Mouse (Mus musculus): Measurements from ENCODE around the gene Zp3. TPM values are rescaled to one million over a fixed set of nuclear protein-coding genes. Genes with fewer than 3 reads are reported as not detected.

The Zp3 gene
- polyA plus RNA-seq, 1 experiment from 2014 or later: not detected

GRCm38 (mm10) chr5:136015586-136015985 is 35.7 kb downstream of the Zp3 start:
- peaks cover 8% of the 10 kb centered on the region for H3K4me1 ChIP-seq (replicated peaks)
- H3K27ac ChIP-seq: no peak overlapping the region; the same call in 1 of the 2 replicates
- 77% methylated on average over 10 of the region's 10 CpGs for WGBS
- H3K9ac ChIP-seq (replicated peaks): no peak overlapping the region; the same call in 1 of the 2 replicates
- no peak for ATAC-seq
- peaks cover 54% of the 10 kb centered on the region for H3K36me3 ChIP-seq
- no peak overlapping the region for H3K4me3 ChIP-seq (replicated peaks)
- H3K4me2 ChIP-seq (replicated peaks): no peak overlapping the region
- no peaks in the 10 kb centered on the region for H3K9me3 ChIP-seq
- H3K27me3 ChIP-seq: no peaks in the 10 kb centered on the region

DNA sequence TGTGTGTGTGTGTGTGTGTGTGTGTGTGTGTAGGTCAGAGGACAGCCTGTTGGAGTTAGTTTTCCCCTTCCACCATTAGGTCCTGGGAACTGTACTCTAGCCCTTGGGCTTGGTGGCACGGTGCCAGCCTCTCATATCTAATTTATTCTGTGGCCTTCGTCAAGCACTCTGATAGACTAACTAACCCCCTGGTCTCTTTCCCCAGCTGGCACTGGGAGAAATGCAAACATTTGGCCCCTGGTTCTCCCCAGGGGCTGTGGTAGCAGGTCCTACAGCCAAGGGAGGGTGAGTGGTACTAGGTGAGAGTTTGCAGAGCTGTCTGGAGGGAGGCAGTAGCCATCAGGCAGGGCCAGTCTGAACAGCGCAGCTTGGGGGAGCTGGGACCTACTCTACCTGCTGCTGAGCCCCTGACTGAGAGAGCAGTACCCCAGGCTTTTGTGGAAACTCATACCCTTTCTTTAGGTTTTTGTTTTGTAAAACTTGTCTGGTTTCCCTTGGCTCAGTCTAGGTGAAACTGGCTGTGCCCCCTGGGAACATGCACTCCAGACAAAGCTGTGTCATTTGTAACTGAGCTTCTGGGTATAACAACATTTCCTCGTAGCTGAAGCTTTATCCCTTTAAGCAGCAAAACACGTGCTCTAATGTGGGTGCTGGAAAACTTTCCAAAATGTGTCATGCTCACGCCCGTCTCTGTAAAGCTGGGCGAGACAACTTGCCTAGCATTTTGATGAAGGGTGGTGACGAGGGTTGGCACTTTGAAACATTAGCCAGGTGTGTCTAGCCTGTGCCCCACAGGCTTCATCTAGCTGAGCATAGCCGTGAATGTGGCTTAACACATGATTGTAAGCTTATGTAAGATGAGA is 36.3 kb downstream of the Zp3 start:
- Histone ChIP-seq H3K9ac (replicated peaks) (peak overlapping the region; percentile 32; the same call in 1 of the 2 replicates), H3K9me3 (no peaks in the 10 kb centered on the region), H3K36me3 (peaks cover 51% of the 10 kb centered on the region), H3K4me1 (replicated peaks) (peaks cover 8% of the 10 kb centered on the region), H3K4me3 (replicated peaks) (no peak overlapping the region), H3K27me3 (no peaks in the 10 kb centered on the region), H3K27ac (peak overlapping the region; percentile 51; the same call in 1 of the 2 replicates), H3K4me2 (replicated peaks) (no peak overlapping the region)
- WGBS: 76% methylated on average over 10 of the region's 10 CpGs
- 0 out of 2 replicates have a peak, but pooled peaks have one; percentile 17 for ATAC-seq

DNA sequence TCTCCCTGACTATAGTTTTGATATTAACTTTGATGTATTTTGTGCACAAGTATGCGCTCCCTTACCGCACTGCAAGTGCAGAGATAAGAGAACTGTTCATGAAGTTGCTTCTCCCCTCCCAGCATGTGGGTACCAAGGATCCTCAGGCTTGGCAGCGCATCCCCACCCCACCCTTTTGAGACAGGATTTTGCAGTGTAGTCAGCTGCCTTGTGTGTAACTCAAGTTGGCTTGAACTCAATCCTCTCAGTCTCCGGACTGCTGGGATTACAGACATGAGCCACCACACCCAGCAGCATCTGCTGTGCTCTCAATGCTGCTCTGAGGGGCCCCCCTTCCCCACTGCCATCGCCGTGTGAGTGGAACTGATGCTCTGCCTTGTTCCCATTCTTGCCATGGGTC is 37.4 kb downstream of the Zp3 start:
- no peak for ATAC-seq
- Histone ChIP-seq H3K27ac (no peak overlapping the region), H3K9me3 (no peaks in the 10 kb centered on the region), H3K27me3 (no peaks in the 10 kb centered on the region), H3K4me2 (replicated peaks) (no peak overlapping the region), H3K9ac (replicated peaks) (no peak overlapping the region), H3K36me3 (peaks cover 49% of the 10 kb centered on the region), H3K4me1 (replicated peaks) (peaks cover 8% of the 10 kb centered on the region), H3K4me3 (replicated peaks) (no peak overlapping the region)
- WGBS: 86% methylated on average over 6 of the region's 6 CpGs

- Histone ChIP-seq H3K9me3 (no peaks in the 10 kb centered on the region), H3K27ac (no peak overlapping the region; the same call in 1 of the 2 replicates), H3K9ac (replicated peaks) (no peak overlapping the region), H3K27me3 (no peaks in the 10 kb centered on the region), H3K36me3 (peaks cover 38% of the 10 kb centered on the region), H3K4me3 (replicated peaks) (no peak overlapping the region), H3K4me1 (replicated peaks) (peaks cover 8% of the 10 kb centered on the region), H3K4me2 (replicated peaks) (no peak overlapping the region)
- 84% methylated on average over 2 of the region's 2 CpGs for WGBS
- no peak for ATAC-seq
Measured at GRCm38 (mm10) chr5:136018726-136019125, 38.8 kb downstream of the Zp3 start.

- ATAC-seq: no peak
- no peak overlapping the region for H3K4me2 ChIP-seq (replicated peaks)
- WGBS: 39% methylated on average over 1 of the region's 1 CpGs
- no peak overlapping the region for H3K9ac ChIP-seq (replicated peaks)
- H3K27ac ChIP-seq: no peak overlapping the region
- no peaks in the 10 kb centered on the region for H3K27me3 ChIP-seq
- peaks cover 38% of the 10 kb centered on the region for H3K36me3 ChIP-seq
- peaks cover 8% of the 10 kb centered on the region for H3K4me1 ChIP-seq (replicated peaks)
- no peak overlapping the region for H3K4me3 ChIP-seq (replicated peaks)
- no peaks in the 10 kb centered on the region for H3K9me3 ChIP-seq
Measured at GRCm38 (mm10) chr5:136019907-136020306, 40.0 kb downstream of the Zp3 start.

DNA sequence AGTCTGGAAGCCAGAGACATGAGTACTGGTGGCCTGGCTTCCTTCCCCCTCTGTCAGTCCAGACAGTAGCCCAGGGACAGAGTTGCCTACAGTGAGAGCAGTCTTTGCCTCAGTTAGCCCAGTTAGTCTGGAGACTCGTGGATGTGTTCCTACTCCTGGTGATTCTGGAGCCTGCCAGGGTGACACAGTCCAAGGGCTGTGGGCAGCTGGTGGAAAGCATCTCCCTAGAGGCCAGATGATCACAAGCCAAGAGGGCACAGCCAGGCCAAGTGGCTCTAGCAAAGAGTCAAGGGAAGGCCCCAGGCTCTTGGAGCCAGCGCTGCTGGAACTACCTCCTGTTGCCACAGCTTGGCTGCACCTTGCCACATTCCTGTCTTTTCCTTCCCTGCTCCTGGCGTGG is 45.8 kb downstream of the Zp3 start:
- Histone ChIP-seq H3K36me3 (peaks cover 74% of the 10 kb centered on the region), H3K27ac (no peak overlapping the region), H3K4me2 (replicated peaks) (no peak overlapping the region), H3K9me3 (no peaks in the 10 kb centered on the region), H3K4me3 (replicated peaks) (no peak overlapping the region), H3K4me1 (replicated peaks) (no peaks in the 10 kb centered on the region), H3K9ac (replicated peaks) (no peak overlapping the region), H3K27me3 (no peaks in the 10 kb centered on the region)
- no peak for ATAC-seq
- 87% methylated on average over 3 of the region's 3 CpGs for WGBS

DNA sequence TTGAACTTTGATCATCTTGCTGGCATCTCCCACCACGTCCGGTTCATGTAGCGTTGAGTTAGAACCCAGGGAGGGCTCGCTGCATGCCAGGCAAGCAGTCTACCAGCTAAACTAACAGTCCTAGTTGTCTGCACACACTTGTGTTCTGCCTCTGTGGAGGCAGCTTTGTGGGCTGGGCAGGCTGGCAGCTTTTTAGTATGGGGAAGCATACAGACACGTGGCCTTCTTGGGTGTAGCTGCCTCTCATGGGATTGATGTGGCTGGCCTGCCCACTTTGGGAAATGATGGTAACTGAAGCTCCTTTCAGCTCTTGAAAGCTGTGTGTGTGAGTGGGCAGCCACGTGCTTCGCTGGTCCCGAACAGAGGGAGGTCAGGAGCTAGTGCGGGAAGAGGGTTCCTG is 47.0 kb downstream of the Zp3 start:
- peaks cover 78% of the 10 kb centered on the region for H3K36me3 ChIP-seq
- no peaks in the 10 kb centered on the region for H3K4me1 ChIP-seq (replicated peaks)
- 76% methylated on average over 9 of the region's 9 CpGs for WGBS
- no peak overlapping the region for H3K4me2 ChIP-seq (replicated peaks)
- H3K9me3 ChIP-seq: no peaks in the 10 kb centered on the region
- no peak for ATAC-seq
- H3K9ac ChIP-seq (replicated peaks): no peak overlapping the region
- no peak overlapping the region for H3K27ac ChIP-seq
- H3K4me3 ChIP-seq (replicated peaks): no peak overlapping the region
- no peaks in the 10 kb centered on the region for H3K27me3 ChIP-seq

DNA sequence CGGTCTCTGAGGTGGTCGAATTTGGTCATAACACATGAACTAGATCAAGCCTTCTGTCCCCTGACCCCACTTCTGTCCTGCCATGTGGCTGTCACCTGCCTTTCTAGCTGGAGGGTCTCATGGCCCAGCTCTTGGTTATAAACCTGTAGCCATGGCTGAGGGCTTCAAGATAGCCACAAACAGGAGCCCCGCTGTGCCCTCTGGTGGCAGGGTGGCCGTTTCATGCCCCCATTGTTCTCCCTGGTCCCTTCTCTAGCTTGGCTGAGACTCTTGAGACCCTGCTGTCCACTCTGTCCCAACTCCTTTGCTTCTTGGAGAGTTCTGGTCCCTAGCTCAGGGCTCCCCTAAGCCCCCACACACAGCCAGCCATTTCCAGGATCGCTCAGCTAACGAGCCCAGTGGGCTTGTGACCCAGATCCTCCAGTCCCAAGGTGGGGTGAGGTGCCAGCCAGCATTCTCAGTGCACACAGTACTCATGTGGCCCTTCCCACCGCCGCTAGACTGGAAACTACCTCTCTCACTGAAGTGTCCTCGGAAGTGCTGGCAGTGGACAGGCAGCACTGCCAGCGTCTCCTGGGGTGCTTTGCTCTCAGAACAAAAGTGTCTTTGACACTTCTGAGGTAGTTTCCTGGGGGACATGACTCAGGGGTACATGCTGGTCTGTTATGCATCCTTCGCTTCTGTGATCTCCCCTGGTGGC is 47.9 kb downstream of the Zp3 start:
- 84% methylated on average over 11 of the region's 11 CpGs for WGBS
- no peak overlapping the region for H3K27ac ChIP-seq
- no peaks in the 10 kb centered on the region for H3K4me1 ChIP-seq (replicated peaks)
- ATAC-seq: no peak
- peaks cover 85% of the 10 kb centered on the region for H3K36me3 ChIP-seq
- no peaks in the 10 kb centered on the region for H3K27me3 ChIP-seq
- H3K4me2 ChIP-seq (replicated peaks): no peak overlapping the region
- no peaks in the 10 kb centered on the region for H3K9me3 ChIP-seq
- H3K9ac ChIP-seq (replicated peaks): no peak overlapping the region
- no peak overlapping the region for H3K4me3 ChIP-seq (replicated peaks)

- peaks cover 34% of the 10 kb centered on the region for H3K36me3 ChIP-seq
- H3K4me3 ChIP-seq (replicated peaks): no peak overlapping the region
- WGBS: 85% methylated on average over 4 of the region's 4 CpGs
- no peaks in the 10 kb centered on the region for H3K27me3 ChIP-seq
- H3K9me3 ChIP-seq: no peaks in the 10 kb centered on the region
- H3K27ac ChIP-seq: no peak overlapping the region
- no peak overlapping the region for H3K4me2 ChIP-seq (replicated peaks)
- no peaks in the 10 kb centered on the region for H3K4me1 ChIP-seq (replicated peaks)
- no peak for ATAC-seq
- no peak overlapping the region for H3K9ac ChIP-seq (replicated peaks)
Measured at GRCm38 (mm10) chr5:136034868-136035267, 55.0 kb downstream of the Zp3 start.

- H3K36me3 ChIP-seq: peaks cover 30% of the 10 kb centered on the region
- no peaks in the 10 kb centered on the region for H3K9me3 ChIP-seq
- no peak overlapping the region for H3K9ac ChIP-seq (replicated peaks)
- no peaks in the 10 kb centered on the region for H3K4me1 ChIP-seq (replicated peaks)
- H3K27ac ChIP-seq: no peak overlapping the region
- WGBS: 86% methylated on average over 1 of the region's 1 CpGs
- no peak overlapping the region for H3K4me2 ChIP-seq (replicated peaks)
- H3K27me3 ChIP-seq: no peaks in the 10 kb centered on the region
- H3K4me3 ChIP-seq (replicated peaks): no peak overlapping the region
- ATAC-seq: no peak
Measured at GRCm38 (mm10) chr5:136035285-136035684, 55.4 kb downstream of the Zp3 start.

- no peaks in the 10 kb centered on the region for H3K4me1 ChIP-seq (replicated peaks)
- H3K9me3 ChIP-seq: no peaks in the 10 kb centered on the region
- H3K4me2 ChIP-seq (replicated peaks): no peak overlapping the region
- ATAC-seq: no peak
- no peak overlapping the region for H3K4me3 ChIP-seq (replicated peaks)
- H3K9ac ChIP-seq (replicated peaks): no peak overlapping the region
- WGBS: 86% methylated on average over 1 of the region's 1 CpGs
- H3K27ac ChIP-seq: no peak overlapping the region
- peaks cover 16% of the 10 kb centered on the region for H3K36me3 ChIP-seq
- no peaks in the 10 kb centered on the region for H3K27me3 ChIP-seq
Measured at GRCm38 (mm10) chr5:136036667-136037066, 56.8 kb downstream of the Zp3 start.

All from midbrain, embryonic 13.5 days (tissue).